Mouse (Mus musculus): ENCODE measurements at regions not wholly inside any gene's neighbourhood (a gene's known extent, or its start where the extent isn't known, plus 50 kb on each side); places are given as distances from the start of the nearest gene placed in this dataset.

DNA sequence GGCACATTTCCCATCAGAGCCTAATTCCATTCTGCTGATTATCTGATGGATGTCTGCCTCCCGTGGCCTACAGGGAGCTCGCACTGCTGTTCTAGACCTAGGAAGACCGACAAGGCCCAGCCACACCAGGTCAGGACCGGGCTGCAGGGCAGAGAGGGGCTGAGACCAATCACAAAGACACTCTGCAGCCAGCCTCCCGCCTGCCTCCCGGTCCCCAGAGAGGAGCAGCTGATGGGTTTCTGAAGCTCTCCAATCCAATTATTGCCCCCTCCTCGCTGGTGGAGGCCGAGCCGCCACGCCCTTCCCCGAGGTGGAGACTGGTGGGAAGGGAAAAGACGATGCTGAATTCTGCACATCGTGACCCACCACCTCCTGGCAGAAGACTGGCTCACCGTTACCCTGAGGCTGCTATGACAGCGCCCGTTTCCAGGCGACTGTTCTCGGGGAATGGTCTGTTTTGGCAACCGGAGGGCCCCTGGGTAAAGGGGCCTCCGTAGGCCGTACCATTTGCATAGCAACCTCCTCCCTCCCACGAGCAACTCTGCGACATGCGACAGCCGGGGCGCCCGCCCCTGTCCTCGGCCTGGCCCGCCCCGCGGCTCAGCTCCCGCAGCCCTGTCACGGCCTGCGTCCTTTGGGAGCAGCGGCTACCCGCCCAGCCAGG lies 53.5 kb upstream of the Pim1 start:
- H3K36me3 ChIP-seq (ENCODE audit: insufficient read depth, low read length): no peaks in the 10 kb centered on the region
- H3K9me3 ChIP-seq (ENCODE audit: low read length): no peaks in the 10 kb centered on the region
- H3K4me1 ChIP-seq (replicated peaks; ENCODE audit: low read depth, low read length): peaks cover 77% of the 10 kb centered on the region
- TF ChIP-seq NANOG (IDR thresholded peaks at IDR 0.05; ENCODE audit: borderline replicate concordance, low read length): no peak
- no peak for TF ChIP-seq POU5F1 (IDR thresholded peaks at IDR 0.05; ENCODE audit: borderline replicate concordance, low read length)
- TF ChIP-seq CTCF (conservative IDR thresholded peaks at IDR 0.05; ENCODE audit: low read length): no peak
- peaks cover 2% of the 10 kb centered on the region; the same call in 1 of the 2 replicates for H3K27me3 ChIP-seq (ENCODE audit: insufficient read depth, low read length)
- peak overlapping the region; percentile 74 for H3K4me3 ChIP-seq (replicated peaks; ENCODE audit: low read length)

- H3K4me1 ChIP-seq (replicated peaks; ENCODE audit: low read depth, low read length): peaks cover 78% of the 10 kb centered on the region
- TF ChIP-seq POU5F1 (IDR thresholded peaks at IDR 0.05; ENCODE audit: borderline replicate concordance, low read length): no peak
- no peak for TF ChIP-seq CTCF (conservative IDR thresholded peaks at IDR 0.05; ENCODE audit: low read length)
- no peak for TF ChIP-seq NANOG (IDR thresholded peaks at IDR 0.05; ENCODE audit: borderline replicate concordance, low read length)
Observed at GRCm38 (mm10) chr17:29437535-29438324, 52.8 kb upstream of the Pim1 start.

DNA sequence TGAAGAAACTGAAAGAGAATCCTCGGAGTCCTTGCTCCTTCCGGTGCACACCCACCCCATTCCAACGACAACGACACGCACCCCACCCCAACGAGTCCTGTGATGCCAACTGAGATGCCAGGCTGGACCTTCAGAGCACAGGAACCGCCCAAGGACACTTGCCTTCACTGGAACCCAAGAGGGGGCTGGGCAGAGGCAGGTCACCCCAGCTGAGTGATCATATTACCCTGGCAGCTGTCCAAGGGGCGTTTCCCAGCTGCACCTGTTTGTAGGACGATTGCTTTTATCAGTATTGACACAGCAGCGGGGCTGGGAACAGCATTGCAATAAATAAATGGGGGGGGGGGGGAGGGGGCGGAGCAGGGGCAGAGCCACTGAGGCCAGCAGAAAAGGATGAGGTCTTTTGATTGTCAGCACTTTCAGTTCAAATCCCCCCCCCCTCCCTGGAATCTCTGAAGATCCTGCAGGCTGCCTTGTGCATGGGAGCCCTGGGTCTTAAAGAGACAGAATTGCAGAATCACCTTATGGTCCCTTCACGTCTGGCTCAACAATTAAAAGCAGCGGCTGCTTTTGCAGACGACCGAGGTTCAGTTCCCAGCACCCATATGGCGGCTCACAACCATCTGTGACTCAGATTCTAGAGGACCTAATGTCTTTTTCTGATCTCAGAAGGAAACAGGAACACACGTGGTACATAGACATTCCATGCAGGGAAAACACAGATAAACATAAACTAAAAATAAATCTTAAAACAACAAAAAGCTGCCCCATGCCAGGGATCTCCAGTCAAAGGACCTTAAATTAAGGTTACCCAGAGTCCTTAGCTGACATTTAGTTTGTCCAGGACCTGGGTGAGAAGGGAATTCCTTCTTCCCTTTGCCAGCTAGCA lies 52.0 kb upstream of the Pim1 start:
- Histone ChIP-seq H3K4me3 (replicated peaks; ENCODE audit: low read length) (0 out of 2 replicates have a peak overlapping the region, but pooled peaks have one; percentile 29), H3K27me3 (ENCODE audit: insufficient read depth, low read length) (peaks cover 2% of the 10 kb centered on the region; the same call in 1 of the 2 replicates), H3K9me3 (ENCODE audit: low read length) (no peaks in the 10 kb centered on the region), H3K4me1 (replicated peaks; ENCODE audit: low read depth, low read length) (peaks cover 83% of the 10 kb centered on the region), H3K36me3 (ENCODE audit: insufficient read depth, low read length) (no peaks in the 10 kb centered on the region)
- TF ChIP-seq NANOG (IDR thresholded peaks at IDR 0.05; ENCODE audit: borderline replicate concordance, low read length): no peak
- no peak for TF ChIP-seq POU5F1 (IDR thresholded peaks at IDR 0.05; ENCODE audit: borderline replicate concordance, low read length)
- TF ChIP-seq CTCF (conservative IDR thresholded peaks at IDR 0.05; ENCODE audit: low read length): no peak

More at GRCm38 (mm10) chr17:29437535-29438324, 52.8 kb upstream of the Pim1 start:
- Histone ChIP-seq H3K9me3 (ENCODE audit: low read length) (no peaks in the 10 kb centered on the region), H3K27me3 (ENCODE audit: insufficient read depth, low read length) (peaks cover 2% of the 10 kb centered on the region; the same call in 1 of the 2 replicates), H3K36me3 (ENCODE audit: insufficient read depth, low read length) (no peaks in the 10 kb centered on the region), H3K4me3 (replicated peaks; ENCODE audit: low read length) (peak overlapping the region; percentile 74)

DNA sequence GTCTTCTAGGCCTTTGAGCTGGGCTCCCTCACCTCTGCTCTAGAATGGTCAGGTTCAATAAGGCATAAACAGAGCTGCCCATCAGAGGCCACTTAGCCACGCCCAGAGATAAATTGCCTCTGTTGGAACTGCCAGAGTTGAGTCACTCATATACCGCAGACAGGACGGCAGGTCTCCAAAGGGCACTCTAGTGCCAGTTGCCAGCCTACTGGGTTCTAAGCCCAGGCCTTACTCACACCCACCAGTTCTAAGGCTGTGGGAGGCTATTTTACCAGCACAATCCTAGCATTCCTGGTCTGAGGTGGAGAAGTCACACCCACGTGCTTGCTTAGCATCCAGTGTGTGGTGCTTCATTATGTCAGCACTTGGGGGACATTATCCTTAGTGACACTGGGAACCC lies 50.6 kb upstream of the Pim1 start:
- H3K9me3 ChIP-seq (ENCODE audit: low read length): no peaks in the 10 kb centered on the region
- H3K4me1 ChIP-seq (replicated peaks; ENCODE audit: low read depth, low read length): peaks cover 93% of the 10 kb centered on the region
- TF ChIP-seq NANOG (IDR thresholded peaks at IDR 0.05; ENCODE audit: borderline replicate concordance, low read length): no peak
- TF ChIP-seq CTCF (conservative IDR thresholded peaks at IDR 0.05; ENCODE audit: low read length): no peak
- no peak for TF ChIP-seq POU5F1 (IDR thresholded peaks at IDR 0.05; ENCODE audit: borderline replicate concordance, low read length)
- no peaks in the 10 kb centered on the region for H3K27me3 ChIP-seq (ENCODE audit: insufficient read depth, low read length)
- H3K36me3 ChIP-seq (ENCODE audit: insufficient read depth, low read length): no peaks in the 10 kb centered on the region
- H3K4me3 ChIP-seq (replicated peaks; ENCODE audit: low read length): no peak overlapping the region

DNA sequence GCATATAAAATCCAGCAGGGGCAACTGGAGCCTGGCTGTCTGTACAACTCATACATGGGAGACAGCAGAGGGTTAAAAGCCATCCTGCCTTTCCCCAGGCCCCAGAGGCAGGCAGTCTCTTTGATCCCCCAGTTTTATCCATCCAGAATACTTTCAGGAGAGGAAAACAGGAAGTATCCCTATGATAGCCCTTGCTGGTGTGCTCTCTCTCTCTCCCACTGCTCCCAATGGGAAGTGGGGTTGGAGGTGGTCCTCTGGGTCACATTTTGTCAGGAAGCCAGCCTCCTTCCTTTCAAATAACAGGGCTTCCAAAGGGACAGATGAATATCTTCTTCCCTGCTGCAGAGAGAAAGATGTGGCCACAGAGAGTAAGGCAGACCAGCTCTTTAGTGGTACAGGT lies 50.1 kb upstream of the Pim1 start:
- H3K27me3 ChIP-seq (ENCODE audit: insufficient read depth, low read length): no peaks in the 10 kb centered on the region
- H3K4me3 ChIP-seq (replicated peaks; ENCODE audit: low read length): no peak overlapping the region
- peaks cover 93% of the 10 kb centered on the region for H3K4me1 ChIP-seq (replicated peaks; ENCODE audit: low read depth, low read length)
- H3K36me3 ChIP-seq (ENCODE audit: insufficient read depth, low read length): no peaks in the 10 kb centered on the region
- no peak for TF ChIP-seq NANOG (IDR thresholded peaks at IDR 0.05; ENCODE audit: borderline replicate concordance, low read length)
- TF ChIP-seq CTCF (conservative IDR thresholded peaks at IDR 0.05; ENCODE audit: low read length): no peak
- no peak for TF ChIP-seq POU5F1 (IDR thresholded peaks at IDR 0.05; ENCODE audit: borderline replicate concordance, low read length)
- no peaks in the 10 kb centered on the region for H3K9me3 ChIP-seq (ENCODE audit: low read length)
